Mouse (Mus musculus): ENCODE data around the gene Tbl3.
A peak's percentile ranks its signal among the peaks of the same experiment; 100 is the strongest.
"Not testable (repeated sequence)": the region's sequence is repeated elsewhere in the genome, so short reads cannot be mapped to it uniquely, and the experiment has no call there.

The Tbl3 gene

GRCm38 (mm10) chr17:24728184-24728583 is 20.7 kb upstream of the Tbl3 start:
- DNase-seq (ENCODE audit: extremely low read depth, insufficient read length, low spot score), result no peak

- DNase-seq (ENCODE audit: extremely low read depth, insufficient read length, low spot score), result no peak
Measured at GRCm38 (mm10) chr17:24727618-24728017, 20.2 kb upstream of the Tbl3 start, which contains the start of gene Rpl3l. Gene Rpl3l (plus strand): TSS chr17:24727820.

DNA sequence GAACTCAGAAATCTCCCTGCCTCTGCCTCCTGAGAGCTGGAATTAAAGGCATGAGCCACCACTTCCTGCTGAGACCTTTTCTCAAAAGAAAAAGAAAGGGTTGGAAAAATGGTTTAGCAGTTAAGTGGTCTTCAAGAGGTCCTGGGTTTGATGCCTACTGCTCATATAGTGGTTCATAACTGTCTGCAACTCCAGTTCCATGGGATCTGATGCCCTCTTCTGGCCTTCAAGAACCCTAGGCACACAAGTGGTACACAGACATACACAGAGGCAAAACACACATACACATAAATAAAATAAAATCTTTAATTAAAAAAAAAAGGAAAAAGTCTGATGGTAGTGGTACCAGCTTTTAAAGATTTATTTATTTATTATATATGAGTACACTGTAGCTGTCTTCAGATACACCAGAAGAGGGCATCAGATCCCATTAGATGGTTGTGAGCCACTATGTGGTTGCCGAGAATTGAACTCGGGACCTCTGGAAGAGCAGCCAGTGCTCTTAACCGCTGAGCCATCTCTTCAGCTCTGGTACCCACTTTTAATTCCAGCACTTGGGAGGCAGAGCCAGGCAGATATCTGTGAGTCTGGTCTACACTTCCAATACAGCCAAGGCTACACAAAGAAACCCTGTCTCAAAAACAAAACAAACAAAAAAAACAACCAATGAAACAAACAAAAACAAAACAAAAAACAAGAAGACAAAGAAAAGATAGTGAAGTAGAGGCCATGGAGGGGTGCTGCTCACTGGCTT is 18.4 kb upstream of the Tbl3 start:
- no peak for DNase-seq (ENCODE audit: extremely low read depth, insufficient read length, low spot score)

DNA sequence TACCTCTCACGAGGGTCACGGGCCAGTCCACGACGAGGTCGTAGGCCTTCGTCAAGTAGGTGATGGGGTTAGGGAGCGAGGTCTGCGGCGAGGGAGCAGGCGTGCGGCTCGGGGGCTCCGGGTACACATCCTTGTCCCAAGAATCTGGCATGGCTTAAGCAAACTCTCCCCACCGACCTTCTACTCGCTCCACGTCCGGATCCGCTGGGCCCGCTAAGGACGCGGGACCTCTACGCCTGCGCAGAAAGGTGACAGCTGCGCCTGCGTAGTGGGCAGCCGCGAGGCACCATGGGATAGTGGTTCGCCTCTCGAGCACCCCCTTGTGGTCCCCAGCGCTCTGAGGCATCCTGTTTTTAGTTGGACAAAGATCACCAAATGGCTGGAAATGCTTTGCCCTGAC is 16.7 kb upstream of the Tbl3 start, which contains the start of gene Ndufb10:
Ndufb10 (minus strand) TSS at position 295 of the 400 bp plus-strand sequence.
- DNase-seq (ENCODE audit: extremely low read depth, insufficient read length, low spot score), result peak; percentile 92

DNA sequence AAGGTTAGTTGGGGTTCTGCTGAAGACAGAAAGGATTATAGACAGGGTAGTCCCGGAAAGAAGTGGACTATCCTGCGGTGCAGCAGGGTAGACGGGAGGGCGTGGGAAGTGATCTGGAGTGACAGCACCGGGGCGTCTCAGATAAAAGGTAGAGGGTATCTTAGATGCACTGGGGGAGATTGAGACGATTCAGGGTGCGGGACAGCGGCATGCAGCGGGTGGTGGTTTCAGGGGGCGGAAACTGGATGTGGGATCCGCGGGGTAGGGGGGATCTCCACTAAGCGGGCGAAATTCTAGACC is 16.4 kb upstream of the Tbl3 start:
- DNase-seq (ENCODE audit: extremely low read depth, insufficient read length, low spot score), result no peak

DNA sequence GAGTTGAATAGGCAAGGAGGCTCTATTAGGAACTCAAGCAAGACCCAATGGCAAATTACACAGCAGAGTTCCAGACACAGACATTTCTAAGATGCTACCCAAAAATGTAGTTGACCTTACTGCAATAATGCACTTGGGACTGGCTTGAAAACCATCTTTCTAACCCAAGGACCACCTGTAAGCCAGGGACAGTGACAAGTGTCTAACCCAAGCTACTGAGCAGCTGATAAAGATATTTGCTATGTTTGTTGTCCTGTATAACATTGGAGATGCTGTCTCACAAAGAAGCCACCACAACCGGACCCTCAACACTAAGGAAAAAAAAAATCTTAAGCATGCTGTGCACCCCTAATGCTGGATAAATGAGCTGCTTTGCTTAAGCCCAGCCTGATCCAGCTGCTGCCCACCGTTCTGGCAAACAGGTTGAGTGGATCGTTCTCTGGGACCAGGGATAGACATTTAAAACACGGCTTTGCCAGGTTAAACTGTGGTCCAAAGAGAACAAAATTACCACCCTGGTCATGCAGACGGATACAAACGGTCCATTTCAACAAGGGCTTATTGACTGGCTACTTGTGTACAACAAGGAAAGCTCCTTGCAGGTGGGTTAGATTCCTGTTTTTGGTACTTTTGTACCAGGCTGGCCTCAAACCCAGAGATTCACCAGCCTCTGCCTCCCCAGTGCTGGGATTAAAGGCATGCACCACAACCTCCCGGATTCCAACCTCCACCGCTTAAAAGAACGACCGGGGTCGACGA is 15.8 kb upstream of the Tbl3 start:
- DNase-seq (ENCODE audit: extremely low read depth, insufficient read length, low spot score), result no peak

- DNase-seq (ENCODE audit: extremely low read depth, insufficient read length, low spot score), result peak; percentile 62
Measured at GRCm38 (mm10) chr17:24722220-24722924, 14.9 kb upstream of the Tbl3 start.

DNA sequence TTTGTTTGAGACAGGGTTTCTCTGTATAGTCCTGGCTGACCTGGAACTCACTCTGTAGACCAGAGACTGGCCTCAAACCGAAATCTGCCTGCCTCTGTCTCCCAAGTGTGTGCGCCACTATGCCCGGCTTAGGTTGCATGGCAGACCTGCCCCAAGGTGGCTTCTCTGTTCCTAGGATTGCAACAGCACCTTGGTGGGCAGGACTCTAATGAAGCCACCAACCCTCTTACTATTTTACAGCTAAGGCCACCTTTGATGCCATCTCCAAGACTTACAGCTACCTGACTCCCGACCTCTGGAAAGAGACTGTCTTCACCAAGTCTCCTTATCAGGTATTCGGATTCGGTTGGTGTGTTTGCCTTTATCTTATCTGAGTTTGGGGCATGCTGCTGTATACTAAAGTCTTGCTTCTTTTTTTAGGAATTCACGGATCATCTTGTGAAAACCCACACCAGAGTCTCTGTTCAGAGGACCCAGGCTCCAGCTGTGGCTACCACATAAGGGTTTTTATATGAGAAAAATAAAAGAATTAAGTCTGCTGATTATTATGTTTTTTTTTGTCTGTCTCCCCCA is 14.0 kb upstream of the Tbl3 start:
- not testable (repeated sequence) for DNase-seq (ENCODE audit: extremely low read depth, insufficient read length, low spot score)

- not testable (repeated sequence) for DNase-seq (ENCODE audit: extremely low read depth, insufficient read length, low spot score)
Measured at GRCm38 (mm10) chr17:24720616-24721015, 13.2 kb upstream of the Tbl3 start.

GRCm38 (mm10) chr17:24719494-24720222 is 12.2 kb upstream of the Tbl3 start:
- peak; percentile 99 for DNase-seq (ENCODE audit: extremely low read depth, insufficient read length, low spot score)

- not testable (repeated sequence) for DNase-seq (ENCODE audit: extremely low read depth, insufficient read length, low spot score)
Measured at GRCm38 (mm10) chr17:24718938-24719337, 11.5 kb upstream of the Tbl3 start.

DNA sequence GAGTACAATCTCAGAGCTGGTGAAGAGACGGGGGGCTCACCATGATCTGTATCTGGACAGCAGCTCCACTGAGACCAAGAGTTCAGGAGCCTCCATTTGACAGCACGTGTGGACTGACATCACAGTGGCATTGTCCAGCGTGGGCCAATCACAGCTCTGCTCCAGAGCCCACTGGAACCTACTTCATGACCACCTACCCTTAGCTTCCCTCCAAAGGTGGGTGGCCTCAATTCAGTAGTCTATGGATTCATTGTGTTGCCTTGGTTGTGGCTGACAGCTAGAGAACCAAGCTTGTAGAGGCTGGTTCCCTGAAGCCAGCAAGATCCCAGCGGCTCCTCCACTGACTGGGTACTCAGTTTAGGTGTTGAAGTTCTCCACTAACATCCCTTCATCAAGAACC is 10.5 kb upstream of the Tbl3 start, which contains the start of the genes Rnf151 and Rps2:
Rnf151 (minus strand) TSS at position 121 of the 400 bp plus-strand sequence.
Rps2 (plus strand) TSS at position 174 of the 400 bp plus-strand sequence.
- no peak for DNase-seq (ENCODE audit: extremely low read depth, insufficient read length, low spot score)

GRCm38 (mm10) chr17:24716166-24716682 is 8.8 kb upstream of the Tbl3 start:
- DNase-seq (ENCODE audit: extremely low read depth, insufficient read length, low spot score), result no peak

DNA sequence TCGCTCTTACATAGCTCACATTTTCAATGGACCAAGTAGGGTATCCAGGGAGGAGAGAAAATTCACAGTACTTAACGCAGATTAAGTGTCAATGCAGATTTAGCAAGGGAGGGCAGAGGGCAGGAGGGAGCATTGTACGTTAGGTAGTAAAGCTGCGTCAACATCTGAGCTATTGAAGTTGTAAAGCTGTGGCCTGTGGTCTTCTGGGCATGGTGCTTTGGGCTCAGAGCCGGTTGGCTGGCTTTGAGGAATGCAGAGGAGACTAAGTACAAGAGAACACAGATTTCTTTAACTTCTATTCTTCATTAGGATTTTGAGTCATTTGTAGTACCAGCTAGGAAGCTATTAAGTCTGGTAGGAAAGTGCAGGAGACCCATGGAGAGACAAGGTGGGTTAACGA is 8.1 kb upstream of the Tbl3 start:
- no peak for DNase-seq (ENCODE audit: extremely low read depth, insufficient read length, low spot score)

DNA sequence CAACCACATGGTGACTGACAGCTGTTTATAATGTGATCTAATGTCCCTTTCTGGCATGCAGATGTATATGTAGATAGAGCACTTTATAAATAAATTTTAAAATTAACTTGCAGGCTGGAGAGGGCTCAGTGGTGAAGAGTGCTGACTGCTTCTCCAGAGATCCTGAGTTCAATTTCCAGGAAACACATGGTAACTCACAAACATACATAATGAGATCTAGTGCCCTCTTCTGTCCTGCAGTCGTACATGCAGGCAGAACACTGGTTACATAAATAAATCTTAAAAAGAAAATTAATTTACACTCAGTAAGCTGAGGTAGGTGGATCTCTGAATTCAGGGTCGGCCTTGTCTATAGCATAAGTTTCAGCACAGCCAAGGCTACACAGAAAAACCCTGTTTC is 1.2 kb upstream of the Tbl3 start:
- peak; percentile 45 for DNase-seq (ENCODE audit: extremely low read depth, insufficient read length, low spot score)

DNA sequence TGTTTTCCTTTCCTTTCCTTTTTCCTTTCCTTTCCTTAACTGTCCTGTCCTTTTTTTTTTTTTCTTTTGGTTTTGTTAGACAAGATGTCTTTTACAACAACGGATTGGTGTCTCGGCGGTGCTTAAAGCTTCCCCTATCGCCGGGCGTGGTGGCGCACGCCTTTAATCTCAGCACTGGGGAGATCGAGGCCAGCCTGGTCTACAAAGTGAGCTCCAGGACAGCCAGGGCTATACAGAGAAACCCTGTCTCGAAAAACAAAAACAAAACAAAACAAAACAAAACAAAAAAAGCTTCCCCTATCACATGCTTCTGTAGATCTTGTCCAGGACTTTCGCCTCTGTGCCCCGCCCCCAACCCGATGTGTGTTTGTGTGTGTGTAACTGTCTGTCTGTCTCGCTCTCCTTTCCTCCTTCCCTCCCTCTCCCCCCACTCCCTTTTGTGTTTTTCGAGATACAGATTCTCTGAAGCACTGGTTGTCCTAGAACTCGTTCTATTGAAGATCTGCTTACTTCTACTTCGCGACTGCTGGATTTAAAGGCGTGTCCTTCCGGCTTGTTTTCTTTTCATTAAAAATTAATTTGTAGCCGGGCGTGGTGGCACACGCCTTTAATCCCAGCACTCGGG is 453 bp upstream of the Tbl3 start:
- DNase-seq (ENCODE audit: extremely low read depth, insufficient read length, low spot score), result no peak

- no peak for DNase-seq (ENCODE audit: extremely low read depth, insufficient read length, low spot score)
Measured at GRCm38 (mm10) chr17:24705821-24706220, 1.6 kb downstream of the Tbl3 start.

DNA sequence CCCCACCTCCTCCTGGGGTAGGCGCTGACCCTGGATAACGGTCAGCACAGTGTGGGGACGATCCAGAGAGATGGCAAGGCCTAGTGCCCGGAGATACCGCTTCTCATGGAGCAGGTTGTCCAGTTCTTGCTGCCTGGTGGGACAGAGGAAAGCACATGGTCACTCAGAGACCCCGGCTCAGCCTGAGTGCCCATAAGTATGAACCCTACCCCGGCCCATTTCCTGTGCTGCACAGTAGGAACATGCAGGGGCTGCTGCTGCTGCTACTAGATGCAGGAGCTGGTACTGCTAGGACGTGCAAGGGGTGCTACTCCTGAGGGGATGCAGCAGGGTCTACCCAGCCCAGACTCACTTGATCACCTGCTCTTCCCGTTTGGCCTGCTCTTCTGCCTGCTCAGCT is 6.2 kb downstream of the Tbl3 start:
- DNase-seq (ENCODE audit: extremely low read depth, insufficient read length, low spot score), result no peak

GRCm38 (mm10) chr17:24699473-24699872 is 8.0 kb downstream of the Tbl3 start:
- DNase-seq (ENCODE audit: extremely low read depth, insufficient read length, low spot score), result no peak

DNA sequence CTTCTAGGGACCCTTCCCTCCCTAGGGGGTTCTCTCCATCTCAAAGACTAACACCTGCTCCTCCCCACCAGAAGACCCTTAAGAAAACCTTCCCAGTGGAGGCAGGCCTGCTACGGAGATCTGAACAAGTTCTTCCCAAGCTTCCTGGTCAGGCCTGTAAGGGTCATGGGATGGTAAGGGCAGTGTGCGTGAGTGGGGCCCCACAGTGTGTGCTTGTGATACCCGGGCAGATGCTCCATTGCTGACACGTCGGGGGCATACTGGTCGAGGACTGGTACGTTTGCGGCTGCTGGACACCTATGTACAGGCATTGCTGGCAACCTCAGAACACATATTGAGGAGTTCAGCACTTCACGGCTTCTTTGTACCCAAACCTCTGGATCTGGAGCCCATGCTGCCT is 8.7 kb downstream of the Tbl3 start:
- no peak for DNase-seq (ENCODE audit: extremely low read depth, insufficient read length, low spot score)

All from 3134 (cell line).